ENCODE assay signal across 15 mouse cellular contexts in genomic region chr13:30748321-30748720, GRCm38 (mm10). TPM values are rescaled to one million over a fixed set of nuclear protein-coding genes. Genes with fewer than 3 reads are reported as not detected.
DNase-seq lines count a peak whose midpoint lies in the region; ATAC-seq and TF ChIP-seq lines count a peak whose summit lies in the region.
"Had no signal": no experiment of that assay in that cellular context is flagged by ENCODE, and none has a peak within 500 bp of the region (broad histone marks: within the 10 kb centered on the region; RNA-seq: fewer than 3 reads in every experiment).

No protein-coding gene starts in this region.

- H3K36me3 ChIP-seq in forebrain, embryonic 11.5 days (ENCODE audit: control insufficient read depth, insufficient read depth, low read length): no peaks in the 10 kb centered on the region
- H3K36me3 ChIP-seq in forebrain, embryonic 15.5 days: no peaks in the 10 kb centered on the region
- H3K36me3 ChIP-seq in hindbrain, embryonic 15.5 days: no peaks in the 10 kb centered on the region
- H3K36me3 ChIP-seq in hindbrain, embryonic 16.5 days (ENCODE audit: control insufficient read depth, insufficient read depth, low read length): no peaks in the 10 kb centered on the region
- H3K36me3 ChIP-seq in stomach, embryonic 15.5 days: no peaks in the 10 kb centered on the region
- H3K36me3 ChIP-seq in stomach, postnatal 0 days (ENCODE audit: control insufficient read depth, insufficient read depth, low read length): no peaks in the 10 kb centered on the region
- no peaks in the 10 kb centered on the region for H3K36me3 ChIP-seq in small intestine, adult 2 months (ENCODE audit: control insufficient read depth, insufficient read depth, low read length)
- H3K36me3 ChIP-seq in intestine, embryonic 15.5 days: no peaks in the 10 kb centered on the region
- H3K36me3 ChIP-seq: heart, embryonic 10.5 days; limb, embryonic 13.5 days; liver, embryonic 15.5 days; neural tube, embryonic 15.5 days had no signal

- no peak overlapping the region for H3K27ac ChIP-seq in forebrain, embryonic 11.5 days (ENCODE audit: low read depth, low read length)
- H3K27ac ChIP-seq in forebrain, embryonic 15.5 days (replicated peaks): no peak overlapping the region
- H3K27ac ChIP-seq in hindbrain, embryonic 15.5 days (replicated peaks): no peak overlapping the region
- H3K27ac ChIP-seq in hindbrain, embryonic 16.5 days (ENCODE audit: low read depth, low read length): no peak overlapping the region
- no peak overlapping the region for H3K27ac ChIP-seq in stomach, embryonic 15.5 days
- no peak overlapping the region for H3K27ac ChIP-seq in stomach, postnatal 0 days (replicated peaks)
- no peak overlapping the region for H3K27ac ChIP-seq in small intestine, adult 2 months (ENCODE audit: insufficient read depth, low read depth, low read length)
- no peak overlapping the region for H3K27ac ChIP-seq in intestine, embryonic 15.5 days
- H3K27ac ChIP-seq: heart, embryonic 10.5 days; layer of hippocampus, adult 2 months; left cerebral cortex, adult 2 months; limb, embryonic 13.5 days; liver, embryonic 15.5 days; neural tube, embryonic 15.5 days had no signal

- WGBS in forebrain, embryonic 11.5 days: 55% methylated on average over 11 of the region's 11 CpGs
- WGBS in forebrain, embryonic 15.5 days: 58% methylated on average over 11 of the region's 11 CpGs
- WGBS in hindbrain, embryonic 15.5 days: 58% methylated on average over 11 of the region's 11 CpGs
- 57% methylated on average over 11 of the region's 11 CpGs for WGBS in hindbrain, embryonic 16.5 days
- 56% methylated on average over 11 of the region's 11 CpGs for WGBS in stomach, embryonic 15.5 days
- WGBS in stomach, postnatal 0 days: 63% methylated on average over 11 of the region's 11 CpGs
- 58% methylated on average over 11 of the region's 11 CpGs for WGBS in small intestine, adult 2 months
- 61% methylated on average over 11 of the region's 11 CpGs for whole genome bisulfite sequencing in intestine, embryonic 15.5 days

- TF ChIP-seq CTCF in stomach, postnatal 0 days (IDR thresholded peaks at IDR 0.05; ENCODE audit: low read depth): no peak
- no peak for TF ChIP-seq CTCF in small intestine, adult 2 months (IDR thresholded peaks at IDR 0.05; ENCODE audit: extremely low read depth, insufficient read length, insufficient replicate concordance, low read depth, low read length)

- no peak overlapping the region for H3K4me2 ChIP-seq in forebrain, embryonic 11.5 days (ENCODE audit: low read depth, low read length, severe bottlenecking)
- no peak overlapping the region for H3K4me2 ChIP-seq in forebrain, embryonic 15.5 days (replicated peaks)
- H3K4me2 ChIP-seq in hindbrain, embryonic 15.5 days: peak overlapping the region; percentile 64; the same call in 1 of the 2 replicates
- H3K4me2 ChIP-seq in hindbrain, embryonic 16.5 days (ENCODE audit: low read length): no peak overlapping the region
- no peak overlapping the region for H3K4me2 ChIP-seq in stomach, embryonic 15.5 days
- no peak overlapping the region for H3K4me2 ChIP-seq in stomach, postnatal 0 days (replicated peaks; ENCODE audit: low read depth)
- H3K4me2 ChIP-seq in intestine, embryonic 15.5 days (replicated peaks): no peak overlapping the region

- no peaks in the 10 kb centered on the region for H3K9me3 ChIP-seq in forebrain, embryonic 11.5 days (ENCODE audit: control insufficient read depth, low read length)
- H3K9me3 ChIP-seq in forebrain, embryonic 15.5 days: no peaks in the 10 kb centered on the region
- no peaks in the 10 kb centered on the region for H3K9me3 ChIP-seq in hindbrain, embryonic 15.5 days
- H3K9me3 ChIP-seq in hindbrain, embryonic 16.5 days (ENCODE audit: control insufficient read depth, low read length): no peaks in the 10 kb centered on the region
- H3K9me3 ChIP-seq in stomach, embryonic 15.5 days: no peaks in the 10 kb centered on the region
- H3K9me3 ChIP-seq in stomach, postnatal 0 days (ENCODE audit: control insufficient read depth, low read length): no peaks in the 10 kb centered on the region
- H3K9me3 ChIP-seq in intestine, embryonic 15.5 days: no peaks in the 10 kb centered on the region
- H3K9me3 ChIP-seq: heart, embryonic 10.5 days; limb, embryonic 13.5 days; liver, embryonic 15.5 days; neural tube, embryonic 15.5 days had no signal

- H3K9ac ChIP-seq in forebrain, embryonic 11.5 days (ENCODE audit: low read length): no peak overlapping the region
- no peak overlapping the region for H3K9ac ChIP-seq in forebrain, embryonic 15.5 days (replicated peaks)
- no peak overlapping the region for H3K9ac ChIP-seq in hindbrain, embryonic 15.5 days
- no peak overlapping the region for H3K9ac ChIP-seq in hindbrain, embryonic 16.5 days (ENCODE audit: low read depth, low read length)
- no peak overlapping the region for H3K9ac ChIP-seq in stomach, embryonic 15.5 days
- H3K9ac ChIP-seq in stomach, postnatal 0 days (ENCODE audit: low read length): no peak overlapping the region
- H3K9ac ChIP-seq in intestine, embryonic 15.5 days: no peak overlapping the region
- H3K9ac ChIP-seq: limb, embryonic 13.5 days; liver, embryonic 15.5 days; neural tube, embryonic 15.5 days had no signal

- no peak overlapping the region for H3K4me3 ChIP-seq in forebrain, embryonic 11.5 days (ENCODE audit: low read depth, low read length)
- no peak overlapping the region for H3K4me3 ChIP-seq in forebrain, embryonic 15.5 days
- no peak overlapping the region for H3K4me3 ChIP-seq in hindbrain, embryonic 15.5 days
- H3K4me3 ChIP-seq in hindbrain, embryonic 16.5 days (ENCODE audit: low read length): no peak overlapping the region
- peak overlapping the region; percentile 42; the same call in 1 of the 2 replicates for H3K4me3 ChIP-seq in stomach, embryonic 15.5 days (replicated peaks)
- no peak overlapping the region for H3K4me3 ChIP-seq in stomach, postnatal 0 days (ENCODE audit: low read depth, low read length)
- H3K4me3 ChIP-seq in small intestine, adult 2 months (ENCODE audit: low read depth, low read length): peak overlapping the region; percentile 58; the same call in 1 of the 2 replicates
- no peak overlapping the region for H3K4me3 ChIP-seq in intestine, embryonic 15.5 days (replicated peaks)

- no peak for TF ChIP-seq POLR2A in small intestine, adult 2 months (IDR thresholded peaks at IDR 0.05; ENCODE audit: low read depth, low read length)

- no peak for ATAC-seq in forebrain, embryonic 11.5 days (replicated peaks; ENCODE audit: low FRiP score)
- no peak for ATAC-seq in forebrain, embryonic 15.5 days (replicated peaks)
- no peak for ATAC-seq in hindbrain, embryonic 15.5 days (ENCODE audit: low FRiP score, low read depth)
- ATAC-seq in hindbrain, embryonic 16.5 days: no peak
- ATAC-seq in stomach, embryonic 15.5 days (ENCODE audit: insufficient read depth, low FRiP score, low read depth): no peak
- no peak for ATAC-seq in stomach, postnatal 0 days (ENCODE audit: low FRiP score, low TSS enrichment)
- ATAC-seq in intestine, embryonic 15.5 days: no peak

- DNase-seq in forebrain, embryonic 11.5 days (ENCODE audit: low spot score): peak; percentile 2
- no peak for DNase-seq in stomach, postnatal 0 days (ENCODE audit: low spot score)
- DNase-seq: cerebellum, adult 8-10 months had no signal

- peaks cover 40% of the 10 kb centered on the region for H3K27me3 ChIP-seq in forebrain, embryonic 11.5 days (ENCODE audit: control insufficient read depth, insufficient read depth, low read length)
- H3K27me3 ChIP-seq in forebrain, embryonic 15.5 days: peaks cover 56% of the 10 kb centered on the region
- H3K27me3 ChIP-seq in hindbrain, embryonic 15.5 days: peaks cover 53% of the 10 kb centered on the region
- H3K27me3 ChIP-seq in hindbrain, embryonic 16.5 days (replicated peaks; ENCODE audit: control insufficient read depth, insufficient read depth, low read length): peaks cover 40% of the 10 kb centered on the region
- peaks cover 39% of the 10 kb centered on the region for H3K27me3 ChIP-seq in stomach, embryonic 15.5 days (replicated peaks)
- H3K27me3 ChIP-seq in stomach, postnatal 0 days (ENCODE audit: control insufficient read depth, insufficient read depth, low read length): peaks cover 14% of the 10 kb centered on the region; the same call in 1 of the 2 replicates
- peaks cover 21% of the 10 kb centered on the region for H3K27me3 ChIP-seq in small intestine, adult 2 months (ENCODE audit: control insufficient read depth, insufficient read depth, low read length)
- H3K27me3 ChIP-seq in intestine, embryonic 15.5 days (replicated peaks): peaks cover 45% of the 10 kb centered on the region

- TF ChIP-seq EP300 in stomach, postnatal 0 days (optimal IDR thresholded peaks at IDR 0.05): no peak

- peaks cover 10% of the 10 kb centered on the region for H3K4me1 ChIP-seq in forebrain, embryonic 11.5 days (replicated peaks; ENCODE audit: control insufficient read depth, insufficient read depth, low read length)
- peaks cover 21% of the 10 kb centered on the region for H3K4me1 ChIP-seq in forebrain, embryonic 15.5 days
- H3K4me1 ChIP-seq in hindbrain, embryonic 15.5 days (replicated peaks): peaks cover 23% of the 10 kb centered on the region
- H3K4me1 ChIP-seq in hindbrain, embryonic 16.5 days (ENCODE audit: control insufficient read depth, insufficient read depth, low read depth, low read length): peaks cover 19% of the 10 kb centered on the region
- peaks cover 19% of the 10 kb centered on the region for H3K4me1 ChIP-seq in stomach, embryonic 15.5 days
- peaks cover 2% of the 10 kb centered on the region; the same call in 1 of the 2 replicates for H3K4me1 ChIP-seq in stomach, postnatal 0 days (replicated peaks; ENCODE audit: control insufficient read depth, insufficient read depth)
- H3K4me1 ChIP-seq in small intestine, adult 2 months (ENCODE audit: control insufficient read depth, insufficient read depth, insufficient read length, low read length): peaks cover 3% of the 10 kb centered on the region
- peaks cover 15% of the 10 kb centered on the region for H3K4me1 ChIP-seq in intestine, embryonic 15.5 days (replicated peaks)

RNA-seq across cellular contexts. Expression of gene Irf4, which starts 0.7 kb away (rescaled TPM):
- polyA plus RNA-seq in forebrain, embryonic 11.5 days (2014; fragmentation: Nextera tagmentation; extraction: Ambion mirVana): 0.07 TPM in 1 of 2 replicates, not detected in the other
- polyA plus RNA-seq in forebrain, embryonic 15.5 days (2015; fragmentation: Nextera tagmentation; extraction: Ambion mirVana): 0.06 and 0.23 TPM in 2 replicates
- 0.03 and 0.04 TPM in 2 replicates for polyA plus RNA-seq in hindbrain, embryonic 15.5 days (2015; fragmentation: Nextera tagmentation; extraction: Ambion mirVana)
- polyA plus RNA-seq in hindbrain, embryonic 16.5 days (2015; fragmentation: Nextera tagmentation; extraction: Ambion mirVana): 0.06 and 0.20 TPM in 2 replicates
- polyA plus RNA-seq in stomach, embryonic 15.5 days (2015; fragmentation: Nextera tagmentation; extraction: Ambion mirVana): 0.06 and 0.09 TPM in 2 replicates
- polyA plus RNA-seq in stomach, postnatal 0 days (2015; fragmentation: Nextera tagmentation; extraction: Ambion mirVana): 0.04 and 0.05 TPM in 2 replicates
- polyA plus RNA-seq in small intestine, adult 2 months (2012; rRNA removed): 2.5 and 5.0 TPM in 2 replicates
- 0.11 and 0.18 TPM in 2 replicates for polyA plus RNA-seq in intestine, embryonic 15.5 days (2015; fragmentation: Nextera tagmentation; extraction: Ambion mirVana)

Comparison
In these comparisons a context has a peak if more than half of its experiments do, and no peak if none do; other contexts are left out.
1. H3K4me3 ChIP-seq: peak in stomach, embryonic 15.5 days (single experiment) and small intestine, adult 2 months (single experiment); none in forebrain, embryonic 11.5 days (single experiment), forebrain, embryonic 15.5 days (single experiment), hindbrain, embryonic 15.5 days (single experiment), hindbrain, embryonic 16.5 days (single experiment), stomach, postnatal 0 days (single experiment) and intestine, embryonic 15.5 days (single experiment).